Mouse (Mus musculus) hindbrain, embryonic 14.5 days (tissue): ENCODE data around the gene Car5b. TPM values are rescaled to one million over a fixed set of nuclear protein-coding genes. Genes with fewer than 3 reads are reported as not detected.
A peak's percentile ranks its signal among the peaks of the same experiment; 100 is the strongest.

Source experiments
- ATAC-seq: fragments of 200-750 bp; cut with Nextera tagmentation; 2 replicates; pipeline ENCODE4 v1.8.0; 2017; ENCODE audit warnings: moderate number of reproducible peaks, mild to moderate bottlenecking, moderate TSS enrichment, moderate library complexity; ENCODE audit not compliant: low FRiP score
- DNase-seq: peaks from one replicate; pipeline ENCODE4 v3.0.0-alpha.2; 2015; ENCODE audit warnings: low spot score
- H3K27ac ChIP-seq: fragments of 300-500 bp; sonication (generic); 2 replicates; pipeline ENCODE4 v1.5.1; 2014; ENCODE audit warnings: mild to moderate bottlenecking, moderate library complexity
- H3K27me3 ChIP-seq: fragments of 300-500 bp; sonication (generic); 2 replicates; pipeline ENCODE4 v1.6.1; 2014; ENCODE audit warnings: mild to moderate bottlenecking, low read length, mixed read lengths; ENCODE audit not compliant: control insufficient read depth, insufficient read depth
- H3K36me3 ChIP-seq: fragments of 300-500 bp; sonication (generic); replicated peaks from 2 replicates; pipeline ENCODE4 v1.6.1; 2014; ENCODE audit not compliant: control insufficient read depth, insufficient read depth
- H3K4me1 ChIP-seq: fragments of 300-500 bp; sonication (generic); replicated peaks from 2 replicates; pipeline ENCODE4 v1.6.1; 2014; ENCODE audit warnings: antibody characterized with exemption, low read length, mixed read lengths; ENCODE audit not compliant: control insufficient read depth, insufficient read depth
- H3K4me2 ChIP-seq: fragments of 300-500 bp; sonication (generic); replicated peaks from 2 replicates; pipeline ENCODE4 v1.6.1; 2014; ENCODE audit warnings: mild to moderate bottlenecking, moderate library complexity
- H3K4me3 ChIP-seq: fragments of 300-500 bp; sonication (generic); replicated peaks from 2 replicates; pipeline ENCODE4 v1.5.1; 2014; ENCODE audit warnings: mild to moderate bottlenecking, low read length
- H3K9ac ChIP-seq: fragments of 300-500 bp; sonication (generic); 2 replicates; pipeline ENCODE4 v1.6.1; 2014
- H3K9me3 ChIP-seq: fragments of 300-500 bp; sonication (generic); 2 replicates; pipeline ENCODE4 v1.6.1; 2016; ENCODE audit warnings: low read length; ENCODE audit not compliant: control insufficient read depth
- WGBS: fragments of 180-500 bp; shearing (Covaris S2); extraction: QIAGEN DNeasy Blood & Tissue Kit; methylation state at CpG from one replicate; pipeline ENCODE4 v1.1.7; 2014; 5-methylcytosine and 5-hydroxymethylcytosine counted together
- polyA plus RNA-seq: library from polyadenylated mRNA; unstranded; fragments of >200 nt; fragmentation: Nextera tagmentation; extraction: Ambion mirVana; gene quantifications from 2 replicates; pipeline ENCODE4 v1.2.1, GENCODE M21; 2014

Gene Car5b
- polyA plus RNA-seq, 1 experiment from 2014 or later, result 1.1 TPM

DNA sequence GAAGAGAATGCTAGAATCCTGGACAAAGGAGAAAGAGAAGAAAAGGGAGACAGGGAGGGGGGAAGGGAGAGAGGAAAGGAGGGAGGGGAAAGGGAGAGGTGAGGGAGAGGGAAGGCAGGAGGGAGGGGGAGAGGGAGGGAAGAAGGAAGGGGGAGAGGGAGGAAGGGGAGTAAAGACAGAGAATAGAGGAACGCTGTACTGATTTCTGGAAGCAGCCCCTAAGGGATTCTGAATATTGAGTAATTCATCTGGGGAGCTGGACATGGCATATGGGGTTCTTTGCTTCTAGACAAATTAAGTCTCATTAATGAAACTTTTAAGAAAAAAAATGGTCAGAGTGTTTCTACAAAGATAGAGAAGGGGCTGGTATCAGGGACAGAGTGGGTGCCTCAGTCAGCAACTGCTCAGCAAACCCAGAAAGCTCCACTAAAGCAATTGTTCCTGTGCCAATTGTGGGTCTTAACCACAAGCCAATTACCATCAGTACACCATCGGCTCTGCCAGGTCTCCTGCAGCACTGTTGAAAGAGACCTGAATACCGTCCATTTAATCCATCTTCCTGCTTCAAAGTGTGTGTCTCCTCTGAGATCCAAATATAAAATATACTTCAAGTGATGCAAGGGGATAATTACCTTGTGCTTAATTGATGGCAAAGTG lies 40.0 kb downstream of the Car5b start:
- H3K27me3 ChIP-seq, result no peaks in the 10 kb centered on the region
- WGBS, result 60% methylated on average over 3 of the region's 3 CpGs
- DNase-seq (no peak), ATAC-seq (no peak; the same call in 1 of the 2 replicates)
- no peak overlapping the region for H3K9ac ChIP-seq
- no peak overlapping the region for H3K4me2 ChIP-seq
- H3K4me3 ChIP-seq, result no peak overlapping the region
- H3K4me1 ChIP-seq, result no peaks in the 10 kb centered on the region
- no peak overlapping the region for H3K27ac ChIP-seq
- no peaks in the 10 kb centered on the region for H3K36me3 ChIP-seq
- H3K9me3 ChIP-seq, result no peaks in the 10 kb centered on the region

- Histone ChIP-seq H3K4me1 (no peaks in the 10 kb centered on the region), H3K27me3 (no peaks in the 10 kb centered on the region), H3K4me2 (no peak overlapping the region), H3K9ac (no peak overlapping the region), H3K9me3 (no peaks in the 10 kb centered on the region), H3K36me3 (no peaks in the 10 kb centered on the region), H3K4me3 (no peak overlapping the region), H3K27ac (no peak overlapping the region)
- DNase-seq (no peak), ATAC-seq (no peak)
- 84% methylated on average over 6 of the region's 6 CpGs for WGBS
Observed at GRCm38 (mm10) chrX:163982129-163982528, 45.7 kb downstream of the Car5b start.

DNA sequence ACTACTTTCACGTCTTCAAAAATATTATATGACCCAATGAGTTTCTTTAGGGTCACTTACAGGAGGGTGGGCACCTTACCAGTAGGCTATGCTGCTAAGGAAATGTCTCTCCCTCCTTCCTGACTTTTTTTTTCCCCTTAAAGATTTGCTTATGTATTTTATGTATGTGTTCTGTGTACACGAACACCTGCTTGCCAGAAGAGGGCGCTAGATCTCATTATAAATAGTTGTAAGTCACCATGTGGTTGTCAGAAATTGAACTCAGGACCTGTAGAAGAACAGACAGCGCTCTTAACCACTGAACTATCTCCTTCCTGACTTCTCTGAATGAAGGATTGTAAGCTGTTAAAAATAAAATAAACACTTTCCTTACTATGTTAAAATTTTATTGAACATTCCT lies 46.3 kb downstream of the Car5b start:
- no peaks in the 10 kb centered on the region for H3K4me1 ChIP-seq
- no peak for ATAC-seq
- DNase-seq, result no peak
- no peaks in the 10 kb centered on the region for H3K36me3 ChIP-seq
- no peak overlapping the region for H3K4me2 ChIP-seq
- no peaks in the 10 kb centered on the region for H3K9me3 ChIP-seq
- H3K4me3 ChIP-seq, result no peak overlapping the region
- H3K9ac ChIP-seq, result no peak overlapping the region
- H3K27me3 ChIP-seq, result no peaks in the 10 kb centered on the region
- 52% methylated on average over 4 of the region's 4 CpGs for WGBS
- no peak overlapping the region for H3K27ac ChIP-seq

DNA sequence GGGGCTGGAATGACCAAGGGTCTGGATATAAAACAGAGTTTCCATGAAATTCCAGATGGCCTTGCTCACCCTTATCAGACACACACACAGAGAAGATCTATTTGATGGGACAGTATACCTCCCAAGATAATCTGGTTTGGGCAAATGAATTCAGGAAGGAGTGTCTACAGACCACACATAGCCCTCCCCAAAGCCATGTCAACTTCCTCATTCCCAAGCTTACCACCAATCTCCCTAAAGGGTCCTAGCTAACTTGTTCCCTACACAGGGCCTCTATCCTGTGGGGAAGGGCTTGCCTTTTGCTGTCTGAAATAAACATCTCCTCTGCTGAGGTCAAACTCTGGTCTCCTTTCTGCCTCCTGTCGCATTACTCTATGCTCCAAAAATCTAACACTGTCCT lies 46.7 kb downstream of the Car5b start:
- Histone ChIP-seq H3K27me3 (no peaks in the 10 kb centered on the region), H3K4me3 (no peak overlapping the region), H3K9me3 (no peaks in the 10 kb centered on the region), H3K4me2 (no peak overlapping the region), H3K4me1 (no peaks in the 10 kb centered on the region), H3K27ac (no peak overlapping the region), H3K36me3 (no peaks in the 10 kb centered on the region), H3K9ac (no peak overlapping the region)
- ATAC-seq (no peak), DNase-seq (no peak)
- WGBS, result 100% methylated on average over 1 of the region's 1 CpGs

- H3K9ac ChIP-seq, result peak within 1 kb of the TSS; percentile 81
- ATAC-seq (peak; percentile 97), DNase-seq (peak; percentile 79)
- WGBS, result 20% methylated on average over 29 of the region's 29 CpGs
- H3K27ac ChIP-seq, result peak within 1 kb of the TSS; percentile 96
- H3K9me3 ChIP-seq, result no peaks in the 10 kb centered on the region
- H3K36me3 ChIP-seq, result peaks cover 21% of the 10 kb centered on the region
- peak within 1 kb of the TSS; percentile 75 for H3K4me3 ChIP-seq
- peak within 1 kb of the TSS; percentile 55 for H3K4me2 ChIP-seq
- peaks cover 7% of the 10 kb centered on the region; the same call in 1 of the 2 replicates for H3K27me3 ChIP-seq
- H3K4me1 ChIP-seq, result peaks cover 7% of the 10 kb centered on the region; the same call in 1 of the 2 replicates
Observed at GRCm38 (mm10) chrX:163958467-163958875, 69.3 kb downstream of the Car5b start, which contains the start of gene Zrsr2. Zrsr2 (minus strand) TSS chrX:163958661.

GRCm38 (mm10) chrX:163957803-163958466 lies 69.9 kb downstream of the Car5b start:
- peaks cover 27% of the 10 kb centered on the region for H3K36me3 ChIP-seq
- peaks cover 7% of the 10 kb centered on the region; the same call in 1 of the 2 replicates for H3K27me3 ChIP-seq
- peaks cover 7% of the 10 kb centered on the region; the same call in 1 of the 2 replicates for H3K4me1 ChIP-seq
- peak overlapping the region; percentile 55 for H3K4me2 ChIP-seq
- peak overlapping the region; percentile 75 for H3K4me3 ChIP-seq
- ATAC-seq, result peak; percentile 92
- no peaks in the 10 kb centered on the region for H3K9me3 ChIP-seq
- 26% methylated on average over 56 of the region's 67 CpGs for WGBS
- peak; percentile 66 for DNase-seq
- peak overlapping the region; percentile 96 for H3K27ac ChIP-seq
- H3K9ac ChIP-seq, result peak overlapping the region; percentile 81

- no peak for DNase-seq
- Histone ChIP-seq H3K4me1 (peaks cover 7% of the 10 kb centered on the region; the same call in 1 of the 2 replicates), H3K27me3 (peaks cover 7% of the 10 kb centered on the region; the same call in 1 of the 2 replicates), H3K36me3 (peaks cover 32% of the 10 kb centered on the region), H3K27ac (peak overlapping the region; percentile 96), H3K4me3 (peak overlapping the region; percentile 75), H3K9ac (peak overlapping the region; percentile 81), H3K9me3 (no peaks in the 10 kb centered on the region), H3K4me2 (peak overlapping the region; percentile 53)
- WGBS, result 33% methylated on average over 12 of the region's 12 CpGs
- peak; percentile 6; the same call in 1 of the 2 replicates for ATAC-seq
Observed at GRCm38 (mm10) chrX:163957381-163957780, 70.4 kb downstream of the Car5b start.

DNA sequence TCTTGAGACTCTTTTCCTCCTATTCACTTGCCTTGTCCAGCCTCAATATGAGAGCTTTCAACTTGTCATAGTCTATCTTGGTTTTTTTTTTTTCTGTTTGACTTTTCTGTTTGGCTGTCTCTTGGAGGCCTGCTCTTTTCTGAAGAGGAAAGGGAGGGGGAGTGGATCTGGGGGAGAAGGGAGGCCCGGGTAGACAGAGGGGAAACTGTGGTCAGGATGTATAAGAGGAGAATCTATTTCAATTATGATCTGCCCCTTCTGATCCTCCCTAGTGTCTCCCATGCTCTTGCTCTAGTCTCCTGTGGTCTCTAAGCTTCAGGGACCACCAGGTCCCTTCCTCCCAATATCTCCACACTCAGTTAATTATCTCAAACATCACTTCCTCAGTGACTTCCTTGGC lies 76.2 kb downstream of the Car5b start:
- H3K36me3 ChIP-seq, result peaks cover 63% of the 10 kb centered on the region
- H3K4me1 ChIP-seq, result no peaks in the 10 kb centered on the region
- H3K27ac ChIP-seq, result no peak overlapping the region
- no peak overlapping the region for H3K9ac ChIP-seq
- WGBS, result 100% methylated on average over 1 of the region's 1 CpGs
- no peaks in the 10 kb centered on the region for H3K9me3 ChIP-seq
- H3K4me3 ChIP-seq, result no peak overlapping the region
- H3K4me2 ChIP-seq, result no peak overlapping the region
- DNase-seq (no peak), ATAC-seq (no peak)
- peaks cover 3% of the 10 kb centered on the region; the same call in 1 of the 2 replicates for H3K27me3 ChIP-seq

DNA sequence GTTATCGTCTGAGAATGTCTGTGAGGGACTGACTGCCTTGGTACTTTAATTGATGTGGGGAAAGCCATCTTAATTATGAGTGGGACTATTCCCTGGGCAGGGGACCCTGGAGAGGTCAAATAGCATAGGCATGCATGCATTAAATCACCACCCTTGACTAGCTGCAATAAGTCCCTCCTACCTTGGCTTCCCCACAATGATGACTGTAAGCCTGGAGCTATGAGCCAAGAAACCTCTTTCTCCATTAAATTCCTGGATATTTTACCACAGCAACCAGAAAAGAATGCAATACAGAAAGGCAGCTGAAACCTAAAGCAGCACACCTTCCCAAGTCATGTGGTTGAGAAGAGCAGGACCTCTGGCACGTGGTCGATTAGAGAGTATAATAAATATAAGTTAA lies 83.4 kb downstream of the Car5b start:
- no peaks in the 10 kb centered on the region for H3K9me3 ChIP-seq
- H3K4me2 ChIP-seq, result no peak overlapping the region
- DNase-seq (no peak), ATAC-seq (no peak)
- no peak overlapping the region for H3K27ac ChIP-seq
- H3K4me3 ChIP-seq, result no peak overlapping the region
- H3K9ac ChIP-seq, result no peak overlapping the region
- peaks cover 37% of the 10 kb centered on the region for H3K36me3 ChIP-seq
- H3K4me1 ChIP-seq, result no peaks in the 10 kb centered on the region
- no peaks in the 10 kb centered on the region; the same call in 1 of the 2 replicates for H3K27me3 ChIP-seq
- 83% methylated on average over 3 of the region's 3 CpGs for WGBS
